Mouse (Mus musculus) intestine, embryonic 16.5 days (tissue): ENCODE results near the gene Smco4. TPM values are rescaled to one million over a fixed set of nuclear protein-coding genes. Genes with fewer than 3 reads are reported as not detected.
A peak's percentile ranks its signal among the peaks of the same experiment; 100 is the strongest.

Experiments
- ATAC-seq: fragments of 200-750 bp; cut with Nextera tagmentation; 2 replicates; pipeline ENCODE4 v1.8.0; 2017; ENCODE audit warnings: moderate TSS enrichment, moderate library complexity
- H3K27ac ChIP-seq: fragments of 300-500 bp; sonication (generic); 2 replicates; pipeline ENCODE4 v1.5.1; 2014; ENCODE audit warnings: mild to moderate bottlenecking, low read length
- H3K27me3 ChIP-seq: fragments of 300-500 bp; sonication (generic); replicated peaks from 2 replicates; pipeline ENCODE4 v1.6.1; 2014; ENCODE audit warnings: low read length, control low read depth, mixed read lengths; ENCODE audit not compliant: control insufficient read depth, insufficient read depth
- H3K36me3 ChIP-seq: fragments of 300-500 bp; sonication (generic); 2 replicates; pipeline ENCODE4 v1.6.1; 2014; ENCODE audit warnings: low read length, control low read depth; ENCODE audit not compliant: control insufficient read depth, insufficient read depth
- H3K4me1 ChIP-seq: fragments of 300-500 bp; sonication (generic); 2 replicates; pipeline ENCODE4 v1.6.1; 2014; ENCODE audit warnings: low read length, control low read depth, mixed read lengths; ENCODE audit not compliant: control insufficient read depth, insufficient read depth
- H3K4me2 ChIP-seq: fragments of 300-500 bp; sonication (generic); 2 replicates; pipeline ENCODE4 v1.6.1; 2014; ENCODE audit warnings: low read depth, low read length, control low read depth
- H3K4me3 ChIP-seq: fragments of 300-500 bp; sonication (generic); 2 replicates; pipeline ENCODE4 v1.5.1; 2014; ENCODE audit warnings: mild to moderate bottlenecking, low read length
- H3K9ac ChIP-seq: fragments of 300-500 bp; sonication (generic); 2 replicates; pipeline ENCODE4 v1.6.1; 2014; ENCODE audit warnings: low read depth, low read length
- H3K9me3 ChIP-seq: fragments of 300-500 bp; sonication (generic); 2 replicates; pipeline ENCODE4 v1.6.1; 2016; ENCODE audit warnings: low read length, control low read depth; ENCODE audit not compliant: control insufficient read depth
- WGBS: fragments of 180-500 bp; shearing (Covaris S2); extraction: QIAGEN DNeasy Blood & Tissue Kit; methylation state at CpG from one replicate; pipeline ENCODE4 v1.1.7; 2014; 5-methylcytosine and 5-hydroxymethylcytosine counted together
- polyA plus RNA-seq: library from polyadenylated mRNA; unstranded; fragments of >200 nt; fragmentation: Nextera tagmentation; extraction: Ambion mirVana; gene quantifications from 2 replicates; pipeline ENCODE4 v1.2.1, GENCODE M21; 2015

Smco4 gene
- polyA plus RNA-seq, 1 experiment from 2014 or later = 3.4 TPM

- H3K4me3 ChIP-seq = no peak overlapping the region
- no peak overlapping the region for H3K27ac ChIP-seq
- H3K9ac ChIP-seq = no peak overlapping the region
- H3K9me3 ChIP-seq = no peaks in the 10 kb centered on the region
- H3K27me3 ChIP-seq = no peaks in the 10 kb centered on the region
- H3K4me1 ChIP-seq = peaks cover 26% of the 10 kb centered on the region
- no peak for ATAC-seq
- H3K4me2 ChIP-seq = no peak overlapping the region
- no peaks in the 10 kb centered on the region for H3K36me3 ChIP-seq
- 49% methylated on average over 6 of the region's 6 CpGs for WGBS
Observed at GRCm38 (mm10) chr9:15503827-15504226, 10.6 kb downstream of the Smco4 start.

- no peaks in the 10 kb centered on the region for H3K36me3 ChIP-seq
- H3K27me3 ChIP-seq = no peaks in the 10 kb centered on the region
- ATAC-seq = peak; percentile 43
- H3K9me3 ChIP-seq = no peaks in the 10 kb centered on the region
- H3K4me3 ChIP-seq = no peak overlapping the region
- peak overlapping the region; percentile 67 for H3K27ac ChIP-seq
- peaks cover 26% of the 10 kb centered on the region for H3K4me1 ChIP-seq
- 15% methylated on average over 1 of the region's 1 CpGs for WGBS
- H3K4me2 ChIP-seq = no peak overlapping the region
- no peak overlapping the region for H3K9ac ChIP-seq
Observed at GRCm38 (mm10) chr9:15505288-15505687, 12.1 kb downstream of the Smco4 start.

GRCm38 (mm10) chr9:15506863-15507262 is 13.6 kb downstream of the Smco4 start:
- 57% methylated on average over 3 of the region's 3 CpGs for WGBS
- H3K36me3 ChIP-seq = no peaks in the 10 kb centered on the region
- H3K4me2 ChIP-seq = no peak overlapping the region
- ATAC-seq = peak; percentile 36
- H3K9me3 ChIP-seq = no peaks in the 10 kb centered on the region
- peaks cover 30% of the 10 kb centered on the region for H3K4me1 ChIP-seq
- no peak overlapping the region for H3K4me3 ChIP-seq
- peak overlapping the region; percentile 3; the same call in 1 of the 2 replicates for H3K27ac ChIP-seq
- H3K27me3 ChIP-seq = no peaks in the 10 kb centered on the region
- H3K9ac ChIP-seq = no peak overlapping the region

GRCm38 (mm10) chr9:15507431-15507875 is 14.2 kb downstream of the Smco4 start:
- 61% methylated on average over 4 of the region's 4 CpGs for WGBS
- no peaks in the 10 kb centered on the region for H3K9me3 ChIP-seq
- H3K27me3 ChIP-seq = no peaks in the 10 kb centered on the region
- H3K4me2 ChIP-seq = no peak overlapping the region
- no peak overlapping the region for H3K9ac ChIP-seq
- H3K4me1 ChIP-seq = peaks cover 29% of the 10 kb centered on the region
- H3K4me3 ChIP-seq = no peak overlapping the region
- peak overlapping the region; percentile 8; the same call in 1 of the 2 replicates for H3K27ac ChIP-seq
- no peaks in the 10 kb centered on the region for H3K36me3 ChIP-seq
- ATAC-seq = no peak

GRCm38 (mm10) chr9:15509363-15509762 is 16.1 kb downstream of the Smco4 start:
- Histone ChIP-seq H3K4me1 (peaks cover 29% of the 10 kb centered on the region), H3K27ac (no peak overlapping the region), H3K9me3 (no peaks in the 10 kb centered on the region), H3K36me3 (no peaks in the 10 kb centered on the region), H3K9ac (no peak overlapping the region), H3K4me2 (no peak overlapping the region), H3K27me3 (no peaks in the 10 kb centered on the region), H3K4me3 (no peak overlapping the region)
- no peak for ATAC-seq
- 53% methylated on average over 3 of the region's 3 CpGs for WGBS

- 46% methylated on average over 3 of the region's 3 CpGs for WGBS
- no peak for ATAC-seq
- H3K36me3 ChIP-seq = no peaks in the 10 kb centered on the region
- no peak overlapping the region for H3K4me2 ChIP-seq
- no peak overlapping the region for H3K4me3 ChIP-seq
- peaks cover 22% of the 10 kb centered on the region for H3K4me1 ChIP-seq
- no peaks in the 10 kb centered on the region for H3K9me3 ChIP-seq
- H3K9ac ChIP-seq = no peak overlapping the region
- no peaks in the 10 kb centered on the region for H3K27me3 ChIP-seq
- no peak overlapping the region for H3K27ac ChIP-seq
Observed at GRCm38 (mm10) chr9:15510557-15511310, 17.5 kb downstream of the Smco4 start.

- Histone ChIP-seq H3K9me3 (no peaks in the 10 kb centered on the region), H3K4me3 (no peak overlapping the region), H3K36me3 (no peaks in the 10 kb centered on the region), H3K9ac (peak overlapping the region; percentile 10; the same call in 1 of the 2 replicates), H3K4me1 (peaks cover 18% of the 10 kb centered on the region), H3K27ac (no peak overlapping the region), H3K27me3 (no peaks in the 10 kb centered on the region), H3K4me2 (no peak overlapping the region)
- WGBS = 48% methylated on average over 7 of the region's 7 CpGs
- ATAC-seq = peak; percentile 60
Observed at GRCm38 (mm10) chr9:15512918-15513317, 19.7 kb downstream of the Smco4 start.

- no peak overlapping the region for H3K4me3 ChIP-seq
- no peaks in the 10 kb centered on the region for H3K36me3 ChIP-seq
- no peaks in the 10 kb centered on the region for H3K9me3 ChIP-seq
- peaks cover 14% of the 10 kb centered on the region for H3K4me1 ChIP-seq
- no peak for ATAC-seq
- H3K9ac ChIP-seq = no peak overlapping the region
- no peak overlapping the region for H3K4me2 ChIP-seq
- H3K27ac ChIP-seq = no peak overlapping the region
- no peaks in the 10 kb centered on the region for H3K27me3 ChIP-seq
- 71% methylated on average over 2 of the region's 2 CpGs for WGBS
Observed at GRCm38 (mm10) chr9:15516007-15516406, 22.8 kb downstream of the Smco4 start.

- whole genome bisulfite sequencing = 81% methylated on average over 4 of the region's 4 CpGs
- H3K27ac ChIP-seq = no peak overlapping the region
- no peak for ATAC-seq
- H3K27me3 ChIP-seq = no peaks in the 10 kb centered on the region
- no peak overlapping the region for H3K4me2 ChIP-seq
- peaks cover 11% of the 10 kb centered on the region for H3K4me1 ChIP-seq
- no peak overlapping the region for H3K9ac ChIP-seq
- H3K36me3 ChIP-seq = no peaks in the 10 kb centered on the region
- H3K4me3 ChIP-seq = no peak overlapping the region
- no peaks in the 10 kb centered on the region for H3K9me3 ChIP-seq
Observed at GRCm38 (mm10) chr9:15517979-15518378, 24.7 kb downstream of the Smco4 start.
